Mouse (Mus musculus) cortical plate, adult 2 months (tissue): ENCODE measurements around the gene Cdh23.

Source experiments
- CTCF ChIP-seq: fragments of 200-500 bp; IDR thresholded peaks from 2 replicates; pipeline ENCODE4 v1.5.1; 2011; ENCODE audit warnings: mild to moderate bottlenecking, control low read depth, low read length; ENCODE audit not compliant: insufficient read depth; ENCODE audit errors: extremely low read depth
- POLR2A ChIP-seq: fragments of 200-500 bp; IDR thresholded peaks from 2 replicates; pipeline ENCODE4 v1.6.1; 2011; ENCODE audit warnings: mild to moderate bottlenecking, low read length, control low read depth; ENCODE audit not compliant: insufficient read depth; ENCODE audit errors: extremely low read depth

- TF ChIP-seq CTCF (no peak), POLR2A (no peak)
Measured at GRCm38 (mm10) chr10:60591281-60591680, 105.0 kb downstream of the Cdh23 start.
